In the genomic region with DNA sequence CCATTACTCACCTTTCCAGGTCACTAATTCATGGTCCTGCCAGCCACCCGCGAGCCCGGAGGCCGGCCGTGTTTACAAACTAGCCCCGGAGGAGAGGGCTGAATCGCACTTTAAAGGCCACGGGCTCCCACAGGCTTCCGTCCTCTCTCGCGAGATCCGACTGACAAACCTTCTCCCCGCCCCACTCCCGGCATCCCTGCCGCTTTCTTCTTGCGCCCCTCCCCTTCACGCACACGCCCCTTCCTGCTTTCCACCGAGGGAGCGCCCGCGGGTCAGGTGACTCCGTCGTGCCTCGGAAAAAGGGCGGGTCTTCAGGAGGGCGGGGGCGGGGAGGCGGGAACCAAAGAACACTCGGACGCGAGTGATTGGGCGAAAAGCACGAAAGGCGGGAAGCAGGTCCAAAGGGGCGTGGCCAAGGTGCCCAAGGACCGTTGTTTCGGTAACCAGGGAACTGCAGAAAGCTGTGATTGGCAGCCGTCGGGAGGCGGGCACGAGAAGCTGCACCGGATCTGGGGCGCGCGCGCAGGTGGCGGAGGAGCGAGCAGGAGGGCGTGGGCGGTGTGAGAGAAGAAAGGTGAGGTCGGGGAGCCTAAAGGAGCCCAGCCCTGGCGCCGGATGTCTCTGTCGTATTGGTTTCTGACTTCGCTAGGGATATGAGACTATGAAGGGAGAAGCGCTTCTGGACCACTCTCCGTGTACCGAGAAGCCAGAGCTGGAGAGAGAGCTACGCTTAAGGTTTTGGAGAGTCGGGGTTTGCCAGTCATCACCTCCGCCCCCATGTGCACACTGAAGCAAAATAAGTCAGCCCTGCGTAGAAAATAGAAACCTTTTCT, we compare ENCODE assay signal across 8 mouse cellular contexts. TPM values are rescaled to one million over a fixed set of nuclear protein-coding genes. Genes with fewer than 3 reads are reported as not detected.
DNase-seq lines count a peak whose midpoint lies in the region; ATAC-seq and TF ChIP-seq lines count a peak whose summit lies in the region.

A gene (minus strand): TSS at position 176 of the 833 bp plus-strand sequence.

- no peak for TF ChIP-seq RAD21 in CH12.LX (IDR thresholded peaks at IDR 0.05; ENCODE audit: low read depth, low read length)

- peak; percentile 90 for TF ChIP-seq POLR2A in CH12.LX (IDR thresholded peaks at IDR 0.05; ENCODE audit: low read depth, low read length)

- no peak for TF ChIP-seq CTCF in CH12.LX (conservative IDR thresholded peaks at IDR 0.05 in 1 of 2, IDR thresholded peaks at IDR 0.05 in 1 of 2; ENCODE audit: low read depth in 2 of 2, low read length in 2 of 2)

- H3K9me3 ChIP-seq in CH12.LX (replicated peaks; ENCODE audit: low read length), result no peaks in the 10 kb centered on the region
- H3K9me3 ChIP-seq in forebrain, embryonic 11.5 days (ENCODE audit: control insufficient read depth, low read length), result no peaks in the 10 kb centered on the region
- H3K9me3 ChIP-seq in heart, embryonic 16.5 days (replicated peaks; ENCODE audit: control insufficient read depth, low read length), result no peaks in the 10 kb centered on the region
- no peaks in the 10 kb centered on the region for H3K9me3 ChIP-seq in liver, embryonic 15.5 days (replicated peaks)
- H3K9me3 ChIP-seq in neural tube, embryonic 12.5 days, result no peaks in the 10 kb centered on the region

- H3K27me3 ChIP-seq in CH12.LX (replicated peaks), result no peaks in the 10 kb centered on the region
- H3K27me3 ChIP-seq in forebrain, embryonic 11.5 days (ENCODE audit: control insufficient read depth, insufficient read depth, low read length), result no peaks in the 10 kb centered on the region
- H3K27me3 ChIP-seq in heart, embryonic 16.5 days (ENCODE audit: control insufficient read depth, insufficient read depth, low read length), result no peaks in the 10 kb centered on the region
- no peaks in the 10 kb centered on the region for H3K27me3 ChIP-seq in liver, embryonic 15.5 days
- H3K27me3 ChIP-seq in neural tube, embryonic 12.5 days (replicated peaks), result no peaks in the 10 kb centered on the region

- peaks cover 31% of the 10 kb centered on the region for H3K79me2 ChIP-seq in CH12.LX (replicated peaks; ENCODE audit: control insufficient read depth, extremely low read depth, insufficient read depth, poor library complexity, severe bottlenecking)

- WGBS in forebrain, embryonic 11.5 days, result under 1% methylated on average over 63 of the region's 63 CpGs
- under 1% methylated on average over 60 of the region's 63 CpGs for WGBS in heart, embryonic 16.5 days
- under 1% methylated on average over 63 of the region's 63 CpGs for WGBS in liver, embryonic 15.5 days (ENCODE audit: insufficient replicate concordance)
- under 1% methylated on average over 63 of the region's 63 CpGs for WGBS in neural tube, embryonic 12.5 days

- H3K4me1 ChIP-seq in CH12.LX (ENCODE audit: control insufficient read depth in 1 of 2, insufficient read depth in 2 of 2), result peaks cover 2 to 19% of the 10 kb centered on the region in 2 experiments; a peak in 3 of 4 replicates
- no peaks in the 10 kb centered on the region for H3K4me1 ChIP-seq in forebrain, embryonic 11.5 days (replicated peaks; ENCODE audit: control insufficient read depth, insufficient read depth, low read length)
- H3K4me1 ChIP-seq in heart, embryonic 16.5 days (ENCODE audit: control insufficient read depth, insufficient read depth, low read length), result peaks cover 7% of the 10 kb centered on the region
- H3K4me1 ChIP-seq in liver, embryonic 15.5 days (replicated peaks), result peaks cover 18% of the 10 kb centered on the region
- 0 out of 2 replicates have a peak, but pooled peaks cover 3% of the 10 kb centered on the region for H3K4me1 ChIP-seq in neural tube, embryonic 12.5 days

- dilution Hi-C loops in CH12.LX (cut with MboI; ENCODE audit: extremely low pct_ligation_motif_present, extremely low pct_unique_long_range_greater_than_20kb, low sequenced_read_pairs), result no loop called here

- H3K36me3 ChIP-seq in CH12.LX (replicated peaks in 1 of 2; ENCODE audit: control insufficient read depth in 1 of 2, insufficient read depth in 1 of 2, low read length in 1 of 2), result no peaks in the 10 kb centered on the region
- H3K36me3 ChIP-seq in forebrain, embryonic 11.5 days (ENCODE audit: control insufficient read depth, insufficient read depth, low read length), result no peaks in the 10 kb centered on the region; the same call in 1 of the 2 replicates
- no peaks in the 10 kb centered on the region for H3K36me3 ChIP-seq in heart, embryonic 16.5 days (ENCODE audit: control insufficient read depth, insufficient read depth)
- no peaks in the 10 kb centered on the region for H3K36me3 ChIP-seq in liver, embryonic 15.5 days (replicated peaks)
- H3K36me3 ChIP-seq in neural tube, embryonic 12.5 days, result no peaks in the 10 kb centered on the region

- peak within 1 kb of the TSS; percentile 87 to 99 (median 99) for H3K4me3 ChIP-seq in CH12.LX (replicated peaks in 1 of 3; ENCODE audit: low read depth in 2 of 3, low read length in 2 of 3, poor library complexity in 1 of 3)
- peak within 1 kb of the TSS; percentile 73 for H3K4me3 ChIP-seq in forebrain, embryonic 11.5 days (ENCODE audit: low read depth, low read length)
- H3K4me3 ChIP-seq in heart, embryonic 16.5 days (ENCODE audit: low read length), result peak within 1 kb of the TSS; percentile 85
- H3K4me3 ChIP-seq in liver, embryonic 15.5 days (replicated peaks), result peak within 1 kb of the TSS; percentile 99
- peak within 1 kb of the TSS; percentile 91 for H3K4me3 ChIP-seq in neural tube, embryonic 12.5 days

- H3K4me2 ChIP-seq in CH12.LX (ENCODE audit: insufficient read depth, low read depth, poor library complexity, severe bottlenecking), result peak within 1 kb of the TSS; percentile 100
- peak within 1 kb of the TSS; percentile 74 for H3K4me2 ChIP-seq in forebrain, embryonic 11.5 days (ENCODE audit: low read depth, low read length, severe bottlenecking)
- peak within 1 kb of the TSS; percentile 95 for H3K4me2 ChIP-seq in heart, embryonic 16.5 days (ENCODE audit: low read depth, low read length)
- peak within 1 kb of the TSS; percentile 85 for H3K4me2 ChIP-seq in liver, embryonic 15.5 days
- H3K4me2 ChIP-seq in neural tube, embryonic 12.5 days (replicated peaks), result peak within 1 kb of the TSS; percentile 80

- H3K9ac ChIP-seq in CH12.LX (ENCODE audit: insufficient read depth, low read depth), result peak within 1 kb of the TSS; percentile 99
- H3K9ac ChIP-seq in forebrain, embryonic 11.5 days (ENCODE audit: low read length), result peak within 1 kb of the TSS; percentile 95
- H3K9ac ChIP-seq in heart, embryonic 16.5 days (ENCODE audit: low read length), result peak within 1 kb of the TSS; percentile 85
- peak within 1 kb of the TSS; percentile 94 for H3K9ac ChIP-seq in liver, embryonic 15.5 days
- H3K9ac ChIP-seq in neural tube, embryonic 12.5 days, result peak within 1 kb of the TSS; percentile 96

- no peak; the same call in 1 of the 2 replicates for TF ChIP-seq EP300 in CH12.LX (IDR thresholded peaks at IDR 0.05; ENCODE audit: low read length)

- DNase-seq in CH12.LX (ENCODE audit: extremely low read depth), result peak; percentile 99
- DNase-seq in c-Kit-positive CD71-positive TER-119-negative erythroid progenitor cells, embryonic 14.5 days (ENCODE audit: low read depth), result peak; percentile 99
- DNase-seq in forebrain, embryonic 11.5 days (ENCODE audit: low spot score), result peak; percentile 99
- DNase-seq in kidney, postnatal 36 days, result peak; percentile 100
- peak; percentile 99 for DNase-seq in telencephalon, adult 2 months (ENCODE audit: low read depth, low spot score)

- peak within 1 kb of the TSS; percentile 69 for H3K27ac ChIP-seq in CH12.LX (ENCODE audit: insufficient read depth, low read depth)
- peak within 1 kb of the TSS; percentile 87 for H3K27ac ChIP-seq in forebrain, embryonic 11.5 days (ENCODE audit: low read depth, low read length)
- peak within 1 kb of the TSS; percentile 91 for H3K27ac ChIP-seq in heart, embryonic 16.5 days (ENCODE audit: low read length)
- peak within 1 kb of the TSS; percentile 92 for H3K27ac ChIP-seq in liver, embryonic 15.5 days (replicated peaks)
- peak within 1 kb of the TSS; percentile 89 for H3K27ac ChIP-seq in neural tube, embryonic 12.5 days

- in situ Hi-C loops in CH12.LX (cut with MboI; ENCODE audit: low pct_ligation_motif_present, low pct_unique_long_range_greater_than_20kb, low sequenced_read_pairs), result loop anchor here (25.0 kb wide), 1 partner anchor 330 kb away; no protein-coding TSS in a partner anchor

- peak; percentile 96 for ATAC-seq in forebrain, embryonic 11.5 days (replicated peaks; ENCODE audit: low FRiP score)
- ATAC-seq in heart, embryonic 16.5 days (replicated peaks; ENCODE audit: extremely low read depth, insufficient read depth, low FRiP score), result peak; percentile 97
- ATAC-seq in liver, embryonic 15.5 days (ENCODE audit: insufficient read depth), result peak; percentile 93
- peak; percentile 96 for ATAC-seq in neural tube, embryonic 12.5 days (ENCODE audit: low FRiP score, low read depth)

TF ChIP-seq in CH12.LX, 34 proteins besides CTCF, POLR2A, EP300 and RAD21 (continues in another document):
- TF ChIP-seq MAFK (IDR thresholded peaks at IDR 0.05; ENCODE audit: insufficient replicate concordance, low read length) (no peak), RCOR1 (conservative IDR thresholded peaks at IDR 0.05; ENCODE audit: low read depth, low read length) (no peak), MYC (IDR thresholded peaks at IDR 0.05; ENCODE audit: low read depth, low read length) (peak; percentile 74; the same call in 1 of the 2 replicates), CHD2 (IDR thresholded peaks at IDR 0.05; ENCODE audit: low read length) (peak; percentile 100), E2F4 (IDR thresholded peaks at IDR 0.05; ENCODE audit: insufficient replicate concordance, low read depth, low read length) (no peak; the same call in 1 of the 2 replicates), MAX (IDR thresholded peaks at IDR 0.05; ENCODE audit: low read length) (peak; percentile 65), ZKSCAN1 (IDR thresholded peaks at IDR 0.05; ENCODE audit: borderline replicate concordance, low read depth, low read length) (no peak), TCF12 (IDR thresholded peaks at IDR 0.05; ENCODE audit: low read depth, low read length) (peak; percentile 47), MAZ (IDR thresholded peaks at IDR 0.05; ENCODE audit: low read depth, low read length) (peak; percentile 92), MEF2A (IDR thresholded peaks at IDR 0.05; ENCODE audit: borderline replicate concordance, low read depth, low read length) (0 out of 2 replicates have a peak, but pooled peaks have one; percentile 24), KAT2A (IDR thresholded peaks at IDR 0.05; ENCODE audit: insufficient replicate concordance, low read length) (peak; percentile 69; the same call in 1 of the 2 replicates)

RNA-seq across cellular contexts. Expression of the gene that starts here (rescaled TPM):
- total RNA-seq in CH12.LX (2012; rRNA removed) (15.4 and 15.9 TPM in 2 replicates), CH12.LX (2014; rRNA removed) (24.9 and 25.8 TPM in 2 replicates)
- polyA plus RNA-seq in CH12.LX (2012; ENCODE audit: insufficient read length, low read depth), result 32.0 and 40.9 TPM in 2 replicates
- 89.6 and 101 TPM in 2 replicates for polyA plus RNA-seq in forebrain, embryonic 11.5 days (2014; fragmentation: Nextera tagmentation; extraction: Ambion mirVana)
- polyA plus RNA-seq in heart, embryonic 16.5 days (2015; fragmentation: Nextera tagmentation; extraction: Ambion mirVana), result 39.5 and 43.4 TPM in 2 replicates
- 16.7 and 18.4 TPM in 2 replicates for polyA plus RNA-seq in liver, embryonic 15.5 days (2015; fragmentation: Nextera tagmentation; extraction: Ambion mirVana)
- 89.8 and 98.5 TPM in 2 replicates for polyA plus RNA-seq in neural tube, embryonic 12.5 days (2016; fragmentation: Nextera tagmentation; extraction: Ambion mirVana)

Comparison
In these comparisons a context has a peak if more than half of its experiments do, and no peak if none do; other contexts are left out.
1. Peak in every context shown above with its lines: DNase-seq, ATAC-seq, H3K4me3 ChIP-seq and H3K27ac ChIP-seq.